Mouse (Mus musculus) bone marrow macrophage, adult 2 months (primary cell): ENCODE measurements at regions not wholly inside any gene's neighbourhood (a gene's known extent, or its start where the extent isn't known, plus 50 kb on each side); places are given as distances from the start of the nearest gene placed in this dataset.

Experiments
- CTCF ChIP-seq: IDR thresholded peaks from 2 replicates; pipeline ENCODE4 v1.5.1; 2012; ENCODE audit warnings: low read depth, mild to moderate bottlenecking, low read length, moderate library complexity
- POLR2A ChIP-seq: IDR thresholded peaks from 2 replicates; pipeline ENCODE4 v1.6.1; 2012; ENCODE audit warnings: mild to moderate bottlenecking, low read depth, low read length, borderline replicate concordance

DNA sequence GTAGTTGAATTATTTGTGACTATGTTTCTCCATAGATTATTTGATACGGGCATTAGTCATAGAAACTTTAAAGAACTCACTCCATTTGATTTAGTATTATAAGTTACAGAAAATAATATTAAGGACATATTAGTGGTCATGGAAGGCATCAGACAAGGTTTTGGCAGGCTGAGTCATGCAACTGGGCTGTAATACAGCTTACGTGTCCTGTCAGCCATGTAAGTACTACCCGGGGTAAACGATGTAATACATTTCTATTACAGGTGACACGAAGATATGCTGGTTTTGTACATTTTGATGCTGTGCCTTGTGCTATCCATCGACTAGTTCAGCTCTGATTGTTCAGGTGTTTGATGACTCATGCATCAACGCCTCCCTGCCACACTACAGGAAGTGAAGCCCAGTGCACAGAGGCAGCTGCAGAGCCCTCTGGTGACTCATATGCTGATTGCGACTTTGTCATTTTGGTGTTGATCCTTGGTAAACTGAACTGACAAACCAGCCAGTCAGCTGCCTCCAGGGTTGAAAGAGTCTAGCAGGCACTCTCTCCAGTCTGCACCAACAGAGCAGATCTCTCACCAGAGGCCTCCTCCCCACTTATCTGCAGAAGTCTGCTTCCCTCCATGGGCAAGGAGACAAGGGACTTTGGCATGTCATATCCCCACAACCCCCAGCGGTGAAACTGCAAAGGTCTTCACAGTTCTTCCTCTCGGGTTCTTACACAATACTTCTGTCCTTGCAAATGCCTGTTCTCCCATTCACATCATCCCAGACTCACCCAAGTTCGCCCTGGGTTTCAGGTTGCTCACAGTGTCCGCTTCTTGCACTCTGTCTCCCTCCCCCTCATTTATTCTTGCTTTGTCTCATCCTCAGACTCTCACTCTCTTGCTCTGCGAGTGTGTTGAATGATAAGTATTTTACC lies 165.9 kb upstream of the Npy start:
- no peak for TF ChIP-seq POLR2A
- peak; percentile 32; the same call in 1 of the 2 replicates for TF ChIP-seq CTCF
